Mouse (Mus musculus) neutrophil, adult 5-6 weeks (primary cell): Measurements from ENCODE around the gene L3mbtl1. TPM values are rescaled to one million over a fixed set of nuclear protein-coding genes. Genes with fewer than 3 reads are reported as not detected.
A peak's percentile ranks its signal among the peaks of the same experiment; 100 is the strongest.
"Not testable (repeated sequence)": the region's sequence is repeated elsewhere in the genome, so short reads cannot be mapped to it uniquely, and the experiment has no call there.

ENCODE experiments used
- ATAC-seq: fragments of 151-379, 151-347 bp; 2 replicates; pipeline ENCODE4 v1.8.0; 2017; ENCODE audit warnings: mild to moderate bottlenecking, moderate TSS enrichment; ENCODE audit not compliant: insufficient number of reproducible peaks, poor library complexity, low FRiP score, severe bottlenecking; ENCODE audit errors: extremely low read depth
- total RNA-seq: library from RNA; stranded (forward); fragments of 200-1000 nt; gene quantifications from 2 replicates; pipeline ENCODE4 v1.2.3, GENCODE M21; 2017

The L3mbtl1 gene
- total RNA-seq, result 1.0 TPM in 1 of 2 replicates, not detected in the other

GRCm38 (mm10) chr2:162943148-162943846 lies at the start of gene L3mbtl1:
Gene L3mbtl1, plus strand, starts transcription at chr2:162943472.
- no peak for ATAC-seq

GRCm38 (mm10) chr2:162899256-162899655 lies 44.0 kb upstream of the L3mbtl1 start:
- ATAC-seq, result not testable (repeated sequence)

DNA sequence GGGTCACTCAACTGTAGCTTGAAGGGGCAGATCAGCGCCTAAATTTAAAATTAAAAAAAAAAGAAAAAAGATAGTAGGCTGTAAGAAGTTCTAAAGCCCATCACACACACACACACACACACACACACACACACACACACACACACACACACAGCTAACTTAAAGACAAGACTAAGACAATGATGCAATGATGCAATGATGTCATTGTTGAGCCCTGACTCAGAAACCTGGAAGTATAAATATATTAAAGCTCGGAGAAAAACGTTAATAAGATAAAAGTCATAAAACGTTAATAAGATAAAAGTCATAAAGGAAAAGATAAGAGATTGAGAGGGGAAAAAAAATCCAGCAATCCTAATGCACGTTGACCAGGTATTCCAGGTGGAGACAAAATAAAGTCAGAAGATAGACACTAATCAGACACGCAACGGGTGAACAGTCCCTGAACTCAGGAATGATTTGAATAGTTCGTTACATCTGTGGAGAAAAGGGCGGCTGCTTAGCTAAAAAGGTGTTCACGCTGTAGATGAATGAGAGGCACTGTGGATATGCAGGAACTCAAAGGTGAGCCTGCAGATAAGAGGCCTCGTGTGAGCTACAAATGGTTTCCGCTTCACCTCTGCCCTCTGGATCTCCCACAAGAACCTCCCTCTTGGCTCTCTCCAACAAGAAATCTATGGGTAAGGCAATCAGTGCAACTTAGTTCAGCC lies 43.2 kb upstream of the L3mbtl1 start:
- ATAC-seq, result no peak

DNA sequence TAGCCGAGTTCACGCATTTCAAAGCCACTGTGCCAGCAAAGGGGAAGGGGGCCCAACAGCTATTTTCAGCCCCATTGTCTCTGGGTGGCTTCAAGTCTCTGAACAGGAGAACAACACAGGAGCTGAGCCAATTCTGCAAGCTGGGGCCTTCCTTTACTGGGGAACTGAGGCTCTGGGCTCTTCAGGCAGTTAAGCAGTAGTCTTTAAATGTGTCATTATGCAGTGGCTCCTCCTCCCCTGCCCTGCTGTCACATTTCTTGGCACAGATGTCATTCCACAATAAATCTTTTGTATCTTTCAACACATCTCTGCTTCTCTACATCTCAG lies 42.7 kb upstream of the L3mbtl1 start:
- no peak for ATAC-seq

DNA sequence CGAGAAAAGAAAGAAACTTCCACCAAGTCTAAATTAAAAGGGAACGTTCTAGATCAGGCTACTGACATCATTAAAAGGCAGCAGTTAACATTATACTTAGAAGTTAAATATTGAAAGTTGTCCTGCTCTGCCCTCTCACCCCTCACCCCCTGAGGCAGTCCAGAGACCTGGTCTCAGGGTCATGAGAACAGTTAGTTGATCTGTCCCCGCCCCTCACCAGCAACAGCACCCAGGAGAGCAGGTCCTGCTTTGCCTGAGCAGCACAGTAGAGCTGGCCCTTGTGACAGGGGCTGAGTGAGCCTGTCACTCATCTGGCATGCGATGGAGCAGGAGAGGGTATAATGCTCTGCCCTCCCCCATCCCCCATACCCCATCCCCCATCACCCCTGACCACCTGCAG lies 37.4 kb upstream of the L3mbtl1 start:
- ATAC-seq, result no peak

DNA sequence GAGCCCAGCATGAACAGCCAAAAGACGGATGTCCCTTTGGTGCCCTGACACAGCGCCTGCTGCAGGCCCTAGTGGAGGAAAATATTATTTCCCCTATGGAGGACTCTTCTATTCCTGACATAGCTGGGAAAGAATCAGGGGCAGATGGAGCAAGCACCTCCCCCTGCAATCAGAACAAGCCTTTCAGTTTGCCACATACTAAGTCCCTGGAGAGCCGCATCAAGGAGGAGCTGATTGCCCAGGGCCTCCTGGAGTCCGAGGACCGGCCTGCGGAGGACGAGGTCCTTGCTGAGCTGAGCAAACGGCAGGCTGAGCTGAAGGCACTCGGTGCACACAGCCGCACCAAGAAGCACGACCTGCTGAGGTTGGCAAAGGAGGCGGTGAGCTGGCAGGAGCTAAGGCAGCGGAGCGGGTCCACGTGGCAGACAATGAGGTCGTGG lies 35.2 kb upstream of the L3mbtl1 start:
- ATAC-seq, result no peak

- ATAC-seq, result no peak
These were observed 29.2 kb upstream of the L3mbtl1 start for GRCm38 (mm10) chr2:162914040-162914439.

GRCm38 (mm10) chr2:162914519-162914918 lies 28.8 kb upstream of the L3mbtl1 start:
- ATAC-seq, result no peak

DNA sequence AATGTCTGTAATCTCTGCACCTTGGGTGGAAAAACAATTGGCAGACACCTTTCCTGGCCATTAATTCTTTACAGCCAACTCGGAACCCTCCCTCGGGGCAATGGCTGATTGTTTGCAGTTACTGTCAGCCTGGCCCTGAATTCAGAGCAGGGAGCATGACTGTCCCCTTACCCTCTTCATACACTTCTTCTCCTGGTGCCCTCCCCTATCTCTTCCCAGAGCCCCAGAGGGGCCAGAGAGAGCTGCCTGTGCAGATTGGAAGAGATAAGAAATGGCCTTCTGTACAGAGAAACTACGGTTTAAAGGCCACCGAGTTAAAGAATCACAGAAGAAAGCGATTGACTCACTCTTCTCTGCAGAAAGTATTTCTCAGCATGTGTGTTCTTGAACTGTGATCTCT lies 23.3 kb upstream of the L3mbtl1 start:
- no peak for ATAC-seq

DNA sequence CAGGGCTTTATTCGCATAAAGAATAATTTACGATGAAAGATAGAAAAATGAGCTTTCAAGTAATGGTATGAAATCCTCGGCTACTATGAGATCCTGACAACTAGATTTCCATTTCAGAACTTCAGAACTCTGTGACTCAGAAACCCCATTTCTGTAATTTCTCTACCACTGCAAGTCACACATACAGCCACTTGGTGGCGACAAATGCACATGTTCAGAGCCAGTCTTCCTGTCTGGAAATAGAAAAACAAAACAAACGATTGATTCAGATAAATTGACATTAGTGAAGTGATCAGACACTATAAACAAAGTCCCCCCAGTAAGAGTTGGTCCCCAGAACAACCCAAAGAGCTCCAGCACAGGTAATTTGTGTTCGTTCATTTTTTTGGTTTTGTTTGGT lies 21.1 kb upstream of the L3mbtl1 start:
- peak; percentile 81; the same call in 1 of the 2 replicates for ATAC-seq

- no peak for ATAC-seq
These were observed 20.4 kb upstream of the L3mbtl1 start for GRCm38 (mm10) chr2:162922834-162923233.

GRCm38 (mm10) chr2:162924126-162924525 lies 19.1 kb upstream of the L3mbtl1 start:
- no peak for ATAC-seq

DNA sequence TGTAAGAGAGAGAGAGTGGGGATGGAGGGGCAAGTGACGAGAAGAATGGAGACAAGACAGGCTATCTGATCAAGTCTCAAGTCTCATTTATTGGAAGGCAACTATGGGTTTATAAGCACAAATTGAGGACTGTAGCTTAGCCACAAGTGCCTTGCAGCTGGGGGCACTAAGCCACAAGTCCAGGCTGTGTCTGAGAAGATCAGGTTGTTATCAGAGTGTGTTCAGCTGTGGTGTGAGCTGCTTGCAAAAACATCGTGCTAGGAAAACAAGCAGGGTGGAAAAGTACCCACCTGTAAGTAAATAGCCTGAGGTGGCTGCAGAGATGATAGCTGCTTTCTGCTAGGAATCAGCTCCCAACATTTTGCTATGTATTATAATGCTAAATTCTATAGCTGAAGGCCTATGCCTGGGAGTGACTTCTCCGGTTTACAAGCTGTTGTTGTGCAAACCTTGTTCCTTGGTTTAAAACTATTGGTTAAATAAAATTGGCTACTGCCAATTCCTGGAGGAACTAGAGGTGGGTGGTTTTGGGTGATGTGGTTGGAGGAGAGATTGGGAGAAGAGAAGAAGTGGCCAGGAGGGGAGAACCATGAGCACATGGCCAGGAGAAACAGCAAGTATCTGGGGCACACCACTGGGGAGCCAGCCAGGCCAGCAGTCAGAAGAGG lies 15.2 kb upstream of the L3mbtl1 start:
- ATAC-seq, result no peak

- ATAC-seq, result no peak
These were observed 13.6 kb upstream of the L3mbtl1 start for GRCm38 (mm10) chr2:162929704-162930103.

- ATAC-seq, result no peak
These were observed 12.7 kb upstream of the L3mbtl1 start for GRCm38 (mm10) chr2:162930516-162931122.

DNA sequence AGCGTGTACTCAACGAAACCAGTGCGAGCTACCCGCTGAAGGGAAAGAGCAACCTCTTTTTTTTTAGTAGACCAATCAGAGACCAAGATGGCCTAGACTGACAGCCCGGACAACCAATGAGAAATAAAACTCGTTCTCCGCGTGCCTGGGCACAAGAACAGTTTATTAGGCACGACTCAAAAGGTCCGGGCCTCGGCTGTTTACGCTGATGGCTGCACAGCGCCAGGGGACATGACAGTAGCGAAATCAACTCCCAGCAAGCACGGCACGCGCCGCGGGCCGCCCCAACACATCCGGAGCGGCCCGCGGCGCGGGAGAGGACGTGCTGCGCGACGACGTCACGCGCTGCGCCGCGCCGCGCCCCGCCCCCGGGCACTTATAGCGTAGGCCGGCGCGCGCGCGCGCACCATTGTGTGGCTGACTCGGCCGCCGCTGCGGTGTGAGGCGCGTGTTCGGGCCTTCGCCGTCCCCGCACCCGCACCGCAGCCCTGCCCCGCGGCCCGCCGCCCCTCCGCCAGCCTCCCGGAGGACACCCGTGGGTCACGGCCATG lies 12.1 kb upstream of the L3mbtl1 start, which contains the start of gene Srsf6:
Gene Srsf6 (plus strand): TSS at position 406 of the 551 bp plus-strand sequence.
- ATAC-seq, result peak; percentile 78

DNA sequence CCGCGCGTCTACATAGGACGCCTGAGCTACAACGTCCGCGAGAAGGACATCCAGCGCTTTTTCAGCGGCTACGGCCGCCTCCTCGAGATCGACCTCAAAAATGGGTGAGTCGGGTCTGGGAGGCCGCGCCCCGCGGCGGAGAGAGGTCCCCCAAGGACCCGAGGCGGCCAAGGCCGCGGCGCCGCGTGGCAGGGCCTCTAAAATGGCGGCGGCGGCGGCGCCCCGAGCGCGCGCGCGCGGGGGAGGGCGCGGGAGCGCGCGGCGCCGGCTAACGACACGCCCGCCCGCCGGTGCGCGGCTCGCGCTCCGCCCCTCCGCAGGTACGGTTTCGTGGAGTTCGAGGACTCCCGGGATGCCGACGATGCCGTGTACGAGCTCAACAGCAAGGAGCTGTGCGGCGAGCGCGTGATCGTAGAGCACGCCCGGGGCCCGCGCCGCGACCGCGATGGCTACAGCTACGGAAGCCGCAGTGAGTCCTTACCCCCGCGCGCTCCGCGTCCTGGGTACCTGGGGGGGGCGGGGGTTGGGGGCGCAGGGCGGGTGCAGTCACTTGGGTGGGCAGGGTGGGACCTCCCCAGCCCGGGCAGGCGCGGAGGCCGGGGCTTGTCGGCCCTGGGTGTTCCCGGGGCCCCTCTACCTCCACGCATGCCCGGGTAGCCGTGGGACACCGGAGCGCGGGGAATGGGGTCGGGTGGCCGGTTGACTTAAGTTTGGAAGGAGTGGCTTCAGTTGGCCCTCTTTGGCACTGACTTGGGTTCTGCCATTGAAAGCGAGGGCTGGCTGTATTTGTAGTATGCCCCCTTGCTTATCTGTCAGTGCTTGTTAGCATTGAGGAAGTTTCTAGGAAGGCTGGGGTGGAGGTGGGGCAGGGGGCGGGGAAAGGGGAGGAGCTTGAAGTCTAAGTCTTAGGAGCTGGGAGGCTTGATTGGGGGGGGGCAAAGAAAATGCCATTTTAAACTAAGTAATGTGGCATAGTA lies 11.3 kb upstream of the L3mbtl1 start:
- peak; percentile 18; the same call in 1 of the 2 replicates for ATAC-seq

DNA sequence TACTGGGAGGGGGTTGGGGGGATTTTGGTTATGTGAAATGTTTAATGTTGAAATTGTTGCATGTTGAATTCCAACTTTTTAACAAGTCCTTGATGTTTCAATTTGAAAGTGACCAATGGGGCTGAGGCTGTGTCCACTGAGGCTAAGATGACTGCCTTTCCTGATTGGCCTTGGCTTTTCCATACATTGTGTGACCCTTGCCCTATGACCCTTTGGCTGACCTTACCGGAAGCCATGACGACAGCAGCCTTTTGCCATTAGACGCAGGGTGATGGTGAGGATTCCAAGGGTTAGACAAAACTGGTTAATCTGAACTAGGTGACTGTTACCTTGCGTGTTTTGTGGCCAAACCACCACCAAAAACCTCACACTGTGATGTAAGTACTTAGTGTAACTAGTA lies 10.6 kb upstream of the L3mbtl1 start:
- no peak for ATAC-seq
